Mouse (Mus musculus): Measurements from ENCODE around the gene Dmrt2.

GRCm38 (mm10) chr19:25674056-25674420 is 1.8 kb downstream of the Dmrt2 start:
- TF ChIP-seq CTCF (conservative IDR thresholded peaks at IDR 0.05; ENCODE audit: low read length) (no peak), POU5F1 (IDR thresholded peaks at IDR 0.05; ENCODE audit: borderline replicate concordance, low read length) (no peak)
